In genomic region chr10:94941551-94941950, GRCm38 (mm10) we compare ENCODE assay signal across 10 mouse cellular contexts. TPM values are rescaled to one million over a fixed set of nuclear protein-coding genes. Genes with fewer than 3 reads are reported as not detected.
A peak's percentile ranks its signal among the peaks of the same experiment; 100 is the strongest.
DNase-seq lines count a peak whose midpoint lies in the region; ATAC-seq lines count a peak whose summit lies in the region.
"Had no signal": no experiment of that assay in that cellular context is flagged by ENCODE, and none has a peak within 500 bp of the region (broad histone marks: within the 10 kb centered on the region; RNA-seq: fewer than 3 reads in every experiment).

No protein-coding gene starts in this region.

- peaks cover 83% of the 10 kb centered on the region for H3K4me1 ChIP-seq in liver, embryonic 13.5 days (replicated peaks)

- no peak overlapping the region for H3K9ac ChIP-seq in liver, embryonic 13.5 days

- DNase-seq in cerebellum, postnatal 14 days = peak; percentile 46 to 51
- peak; percentile 24 for DNase-seq in retina, embryonic 14.5 days (ENCODE audit: low spot score)
- no peak for DNase-seq in retina, postnatal 1 day
- no peak for DNase-seq in liver, embryonic 13.5 days
- no peak for DNase-seq in gastrocnemius, postnatal 10 days
- no peak for DNase-seq in frontal cortex, postnatal 36 days (ENCODE audit: low spot score in 2 of 2)
- no peak for DNase-seq in spleen, postnatal 36 days (ENCODE audit: low spot score in 2 of 2)
- DNase-seq: B cell, adult 2 months had no signal

- no peak for ATAC-seq in cerebellum, adult (ENCODE audit: insufficient number of reproducible peaks, low FRiP score, low TSS enrichment)
- ATAC-seq in liver, embryonic 13.5 days (ENCODE audit: low read depth) = no peak
- ATAC-seq: intestine, postnatal 0 days had no signal

- no peak overlapping the region for H3K27ac ChIP-seq in liver, embryonic 13.5 days

- no peaks in the 10 kb centered on the region for H3K9me3 ChIP-seq in liver, embryonic 13.5 days (replicated peaks)

- peaks cover 56% of the 10 kb centered on the region for H3K27me3 ChIP-seq in liver, embryonic 13.5 days

- peak overlapping the region; percentile 97 for H3K4me2 ChIP-seq in liver, embryonic 13.5 days

- 29% methylated on average over 4 of the region's 4 CpGs for WGBS in liver, embryonic 13.5 days (ENCODE audit: insufficient replicate concordance)

- peak overlapping the region; percentile 12; the same call in 1 of the 2 replicates for H3K4me3 ChIP-seq in liver, embryonic 13.5 days (replicated peaks)

- peaks cover 3% of the 10 kb centered on the region; the same call in 1 of the 2 replicates for H3K36me3 ChIP-seq in liver, embryonic 13.5 days

RNA-seq across cellular contexts. Expression of gene Plxnc1, which starts 3.1 kb away (rescaled TPM):
- polyA plus RNA-seq in liver, embryonic 13.5 days (2015; fragmentation: Nextera tagmentation; extraction: Ambion mirVana) = 1.8 and 2.0 TPM in 2 replicates
- total RNA-seq in gastrocnemius, postnatal 10 days (2021) = 1 to 10 TPM; 2.9 to 3.9 TPM

Comparison
In these comparisons a context has a peak if more than half of its experiments do, and no peak if none do; other contexts are left out.
1. DNase-seq: peak in cerebellum, postnatal 14 days (2 of 2) and retina, embryonic 14.5 days (single experiment); none in retina, postnatal 1 day (single experiment), liver, embryonic 13.5 days (single experiment), gastrocnemius, postnatal 10 days (single experiment), frontal cortex, postnatal 36 days (0 of 2) and spleen, postnatal 36 days (0 of 2).